Mouse (Mus musculus): ENCODE measurements around the gene Slc25a15. TPM values are rescaled to one million over a fixed set of nuclear protein-coding genes. Genes with fewer than 3 reads are reported as not detected.

The Slc25a15 gene
- polyA plus RNA-seq, 1 experiment, result 3.4 TPM

- Histone ChIP-seq H3ac (ENCODE audit: control insufficient read depth, insufficient read length) (no peak overlapping the region), H3K36me3 (ENCODE audit: control insufficient read depth, insufficient read depth) (no peaks in the 10 kb centered on the region)
Observed at GRCm38 (mm10) chr8:22395256-22395655, 3.1 kb downstream of the Slc25a15 start.

GRCm38 (mm10) chr8:22394471-22394870, 3.9 kb downstream of the Slc25a15 start:
- no peaks in the 10 kb centered on the region for H3K79me2 ChIP-seq (ENCODE audit: control insufficient read depth, insufficient read depth)
- H3K4me3 ChIP-seq, result no peak overlapping the region
- H3K36me3 ChIP-seq (ENCODE audit: control insufficient read depth, insufficient read depth), result no peaks in the 10 kb centered on the region
- H3K4me2 ChIP-seq (ENCODE audit: low read depth), result no peak overlapping the region
- no peaks in the 10 kb centered on the region for H3K27me3 ChIP-seq (ENCODE audit: control insufficient read depth, insufficient read depth, insufficient read length)
- no peak overlapping the region for H3ac ChIP-seq (ENCODE audit: control insufficient read depth, insufficient read length)
- TF ChIP-seq E2F4 (IDR thresholded peaks at IDR 0.05; ENCODE audit: insufficient read depth) (no peak), CEBPB (IDR thresholded peaks at IDR 0.05; ENCODE audit: insufficient read depth, poor library complexity, severe bottlenecking) (no peak), USF1 (IDR thresholded peaks at IDR 0.05; ENCODE audit: low read depth) (no peak), REST (IDR thresholded peaks at IDR 0.05; ENCODE audit: insufficient read depth, insufficient read length) (no peak), MAX (IDR thresholded peaks at IDR 0.05; ENCODE audit: low read depth) (no peak), MYOG (IDR thresholded peaks at IDR 0.05; ENCODE audit: control insufficient read depth in 1 of 3, insufficient read depth in 1 of 3, insufficient read length in 2 of 3, low read depth in 2 of 3) (no peak), POLR2AphosphoS2 (IDR thresholded peaks at IDR 0.05; ENCODE audit: insufficient read length, low read depth) (no peak), SRF (IDR thresholded peaks at IDR 0.05; ENCODE audit: control insufficient read depth, insufficient read length, low read depth) (no peak), POLR2A (IDR thresholded peaks at IDR 0.05; ENCODE audit: insufficient read length, low read depth) (no peak), TCF12 (IDR thresholded peaks at IDR 0.05; ENCODE audit: insufficient read depth, poor library complexity, severe bottlenecking) (no peak)

More at GRCm38 (mm10) chr8:22395256-22395655, 3.1 kb downstream of the Slc25a15 start:
- Histone ChIP-seq H3K27me3 (ENCODE audit: control insufficient read depth, insufficient read depth, insufficient read length) (no peaks in the 10 kb centered on the region), H3K79me2 (ENCODE audit: control insufficient read depth, insufficient read depth) (no peaks in the 10 kb centered on the region), H3K4me3 (no peak overlapping the region), H3K4me2 (ENCODE audit: low read depth) (no peak overlapping the region)
- TF ChIP-seq USF1 (IDR thresholded peaks at IDR 0.05; ENCODE audit: low read depth) (no peak), REST (IDR thresholded peaks at IDR 0.05; ENCODE audit: insufficient read depth, insufficient read length) (no peak), MAX (IDR thresholded peaks at IDR 0.05; ENCODE audit: low read depth) (no peak)

GRCm38 (mm10) chr8:22390766-22391463, 7.5 kb downstream of the Slc25a15 start:
- Histone ChIP-seq H3ac (ENCODE audit: control insufficient read depth, insufficient read length) (no peak overlapping the region), H3K4me2 (ENCODE audit: low read depth) (no peak overlapping the region), H3K4me3 (no peak overlapping the region), H3K36me3 (ENCODE audit: control insufficient read depth, insufficient read depth) (no peaks in the 10 kb centered on the region), H3K79me2 (ENCODE audit: control insufficient read depth, insufficient read depth) (no peaks in the 10 kb centered on the region), H3K27me3 (ENCODE audit: control insufficient read depth, insufficient read depth, insufficient read length) (no peaks in the 10 kb centered on the region)
- TF ChIP-seq MAX (IDR thresholded peaks at IDR 0.05; ENCODE audit: low read depth), result no peak
- TF ChIP-seq POLR2A (IDR thresholded peaks at IDR 0.05; ENCODE audit: insufficient read length, low read depth), result no peak
- TF ChIP-seq USF1 (IDR thresholded peaks at IDR 0.05; ENCODE audit: low read depth), result no peak
- no peak for TF ChIP-seq CEBPB (IDR thresholded peaks at IDR 0.05; ENCODE audit: insufficient read depth, poor library complexity, severe bottlenecking)
- TF ChIP-seq TCF12 (IDR thresholded peaks at IDR 0.05; ENCODE audit: insufficient read depth, poor library complexity, severe bottlenecking), result no peak
- TF ChIP-seq MYOG (IDR thresholded peaks at IDR 0.05; ENCODE audit: control insufficient read depth in 1 of 3, insufficient read depth in 1 of 3, insufficient read length in 2 of 3, low read depth in 2 of 3), result no peak
- TF ChIP-seq MYOD1 (IDR thresholded peaks at IDR 0.05; ENCODE audit: control insufficient read depth in 1 of 3, insufficient read length in 2 of 3, low read depth in 2 of 3), result no peak
- TF ChIP-seq E2F4 (IDR thresholded peaks at IDR 0.05; ENCODE audit: insufficient read depth), result no peak
- no peak for TF ChIP-seq POLR2AphosphoS2 (IDR thresholded peaks at IDR 0.05; ENCODE audit: insufficient read length, low read depth)
- no peak for TF ChIP-seq SRF (IDR thresholded peaks at IDR 0.05; ENCODE audit: control insufficient read depth, insufficient read length, low read depth)
- no peak for TF ChIP-seq TCF3 (IDR thresholded peaks at IDR 0.05; ENCODE audit: insufficient read length, low read depth)
- no peak for TF ChIP-seq REST (IDR thresholded peaks at IDR 0.05; ENCODE audit: insufficient read depth, insufficient read length)

DNA sequence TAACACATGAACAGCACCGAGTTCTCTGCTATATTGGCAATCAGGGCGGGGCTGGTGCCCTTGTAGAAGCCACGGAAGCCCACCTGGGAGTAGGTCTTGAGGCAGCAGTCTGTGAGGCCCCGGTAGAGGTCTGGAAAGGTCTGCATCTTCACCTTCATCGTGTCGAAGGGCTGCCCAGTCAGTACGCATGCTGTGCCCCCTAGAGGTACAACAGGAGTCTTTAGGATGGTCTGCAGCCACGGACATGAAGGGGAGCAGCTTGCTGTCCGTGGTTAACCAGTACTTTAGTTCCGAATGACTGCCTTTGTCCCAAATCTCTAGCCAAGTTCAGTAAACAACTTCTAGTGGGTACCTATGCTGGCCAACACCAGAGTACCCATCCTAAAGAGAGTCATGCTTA, 8.5 kb downstream of the Slc25a15 start:
- no peaks in the 10 kb centered on the region for H3K27me3 ChIP-seq (ENCODE audit: control insufficient read depth, insufficient read depth, insufficient read length)
- H3K4me2 ChIP-seq (ENCODE audit: low read depth), result no peak overlapping the region
- H3ac ChIP-seq (ENCODE audit: control insufficient read depth, insufficient read length), result no peak overlapping the region
- no peak overlapping the region for H3K4me3 ChIP-seq
- H3K79me2 ChIP-seq (ENCODE audit: control insufficient read depth, insufficient read depth), result no peaks in the 10 kb centered on the region
- no peaks in the 10 kb centered on the region for H3K36me3 ChIP-seq (ENCODE audit: control insufficient read depth, insufficient read depth)
- no peak for TF ChIP-seq SRF (IDR thresholded peaks at IDR 0.05; ENCODE audit: control insufficient read depth, insufficient read length, low read depth)
- no peak for TF ChIP-seq USF1 (IDR thresholded peaks at IDR 0.05; ENCODE audit: low read depth)
- TF ChIP-seq REST (IDR thresholded peaks at IDR 0.05; ENCODE audit: insufficient read depth, insufficient read length), result no peak
- TF ChIP-seq CEBPB (IDR thresholded peaks at IDR 0.05; ENCODE audit: insufficient read depth, poor library complexity, severe bottlenecking), result no peak
- no peak for TF ChIP-seq MYOD1 (IDR thresholded peaks at IDR 0.05; ENCODE audit: control insufficient read depth in 1 of 3, insufficient read length in 2 of 3, low read depth in 2 of 3)
- no peak for TF ChIP-seq MAX (IDR thresholded peaks at IDR 0.05; ENCODE audit: low read depth)
- TF ChIP-seq E2F4 (IDR thresholded peaks at IDR 0.05; ENCODE audit: insufficient read depth), result no peak
- TF ChIP-seq TCF12 (IDR thresholded peaks at IDR 0.05; ENCODE audit: insufficient read depth, poor library complexity, severe bottlenecking), result no peak
- TF ChIP-seq TCF3 (IDR thresholded peaks at IDR 0.05; ENCODE audit: insufficient read length, low read depth), result no peak
- TF ChIP-seq POLR2A (IDR thresholded peaks at IDR 0.05; ENCODE audit: insufficient read length, low read depth), result no peak
- no peak for TF ChIP-seq POLR2AphosphoS2 (IDR thresholded peaks at IDR 0.05; ENCODE audit: insufficient read length, low read depth)
- TF ChIP-seq MYOG (IDR thresholded peaks at IDR 0.05; ENCODE audit: control insufficient read depth in 1 of 3, insufficient read depth in 1 of 3, insufficient read length in 2 of 3, low read depth in 2 of 3), result no peak

GRCm38 (mm10) chr8:22385158-22385557, 13.2 kb downstream of the Slc25a15 start:
- H3ac ChIP-seq (ENCODE audit: control insufficient read depth, insufficient read length), result no peak overlapping the region
- no peak for TF ChIP-seq POLR2AphosphoS2 (IDR thresholded peaks at IDR 0.05; ENCODE audit: insufficient read length, low read depth)
- TF ChIP-seq MYOD1 (IDR thresholded peaks at IDR 0.05; ENCODE audit: control insufficient read depth in 1 of 3, insufficient read length in 2 of 3, low read depth in 2 of 3), result no peak
- TF ChIP-seq REST (IDR thresholded peaks at IDR 0.05; ENCODE audit: insufficient read depth, insufficient read length), result no peak
- TF ChIP-seq TCF12 (IDR thresholded peaks at IDR 0.05; ENCODE audit: insufficient read depth, poor library complexity, severe bottlenecking), result no peak
- no peak for TF ChIP-seq POLR2A (IDR thresholded peaks at IDR 0.05; ENCODE audit: insufficient read length, low read depth)
- no peak for TF ChIP-seq TCF3 (IDR thresholded peaks at IDR 0.05; ENCODE audit: insufficient read length, low read depth)
- TF ChIP-seq E2F4 (IDR thresholded peaks at IDR 0.05; ENCODE audit: insufficient read depth), result no peak
- no peak overlapping the region for H3K4me3 ChIP-seq
- H3K27me3 ChIP-seq (ENCODE audit: control insufficient read depth, insufficient read depth, insufficient read length), result no peaks in the 10 kb centered on the region
- H3K4me2 ChIP-seq (ENCODE audit: low read depth), result no peak overlapping the region
- H3K36me3 ChIP-seq (ENCODE audit: control insufficient read depth, insufficient read depth), result no peaks in the 10 kb centered on the region
- no peaks in the 10 kb centered on the region for H3K79me2 ChIP-seq (ENCODE audit: control insufficient read depth, insufficient read depth)

Data from myocyte (in vitro differentiated cells).